In the genomic region with DNA sequence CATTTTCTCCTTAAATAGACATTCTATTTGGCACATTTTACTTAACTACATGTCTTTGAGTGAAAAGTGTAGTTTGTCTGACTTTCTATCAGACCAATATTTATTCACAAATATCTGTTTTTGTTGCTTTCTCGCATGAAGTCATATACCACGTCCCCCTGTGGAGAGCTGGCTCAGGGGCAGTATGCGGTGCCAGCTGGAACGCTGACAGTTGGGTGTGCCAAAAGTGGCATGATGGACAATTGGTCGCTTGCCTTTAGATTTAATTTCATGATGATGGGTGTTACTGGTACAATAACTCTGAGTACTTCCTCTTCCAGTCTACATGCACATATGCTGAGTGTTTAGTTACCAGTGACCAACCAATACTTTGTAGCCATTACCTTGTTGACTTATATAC, we compare ENCODE assay signal across 18 mouse cellular contexts.
A peak's percentile ranks its signal among the peaks of the same experiment; 100 is the strongest.
DNase-seq lines count a peak whose midpoint lies in the region; ATAC-seq and TF ChIP-seq lines count a peak whose summit lies in the region.
"Had no signal": no experiment of that assay in that cellular context is flagged by ENCODE, and none has a peak within 500 bp of the region (broad histone marks: within the 10 kb centered on the region; RNA-seq: fewer than 3 reads in every experiment).

No protein-coding gene starts in this region.

- H3K36me3 ChIP-seq in forebrain, embryonic 15.5 days: no peaks in the 10 kb centered on the region
- no peaks in the 10 kb centered on the region for H3K36me3 ChIP-seq in forebrain, embryonic 10.5 days (replicated peaks)
- no peaks in the 10 kb centered on the region for H3K36me3 ChIP-seq in neural tube, embryonic 11.5 days (ENCODE audit: control insufficient read depth, insufficient read depth, low read length)
- no peaks in the 10 kb centered on the region for H3K36me3 ChIP-seq in forebrain, embryonic 16.5 days (ENCODE audit: control insufficient read depth, insufficient read depth)
- H3K36me3 ChIP-seq: heart, embryonic 15.5 days; hindbrain, embryonic 10.5 days; intestine, embryonic 15.5 days; limb, embryonic 13.5 days; liver, embryonic 15.5 days had no signal

- TF ChIP-seq POLR2A in cerebellum, adult 2 months (IDR thresholded peaks at IDR 0.05; ENCODE audit: borderline replicate concordance, insufficient read depth, low read length): no peak

- H3K4me2 ChIP-seq in forebrain, embryonic 15.5 days (replicated peaks): no peak overlapping the region
- H3K4me2 ChIP-seq in neural tube, embryonic 11.5 days (ENCODE audit: low read depth): no peak overlapping the region
- H3K4me2 ChIP-seq in forebrain, embryonic 16.5 days (ENCODE audit: low read length): no peak overlapping the region
- H3K4me2 ChIP-seq: heart, embryonic 15.5 days; intestine, embryonic 15.5 days; limb, embryonic 13.5 days; liver, embryonic 15.5 days had no signal

- no peak overlapping the region for H3K4me3 ChIP-seq in forebrain, embryonic 15.5 days
- no peak overlapping the region for H3K4me3 ChIP-seq in forebrain, embryonic 10.5 days
- no peak overlapping the region for H3K4me3 ChIP-seq in neural tube, embryonic 11.5 days (ENCODE audit: low read depth, low read length)
- H3K4me3 ChIP-seq in cerebellum, adult 2 months (replicated peaks; ENCODE audit: insufficient read depth, low read depth, low read length): no peak overlapping the region
- no peak overlapping the region for H3K4me3 ChIP-seq in forebrain, embryonic 16.5 days (replicated peaks; ENCODE audit: low read length)
- H3K4me3 ChIP-seq: heart, adult 2 months; heart, embryonic 15.5 days; hindbrain, embryonic 10.5 days; intestine, embryonic 15.5 days; left cerebral cortex, adult 2 months; limb, embryonic 13.5 days; liver, embryonic 15.5 days had no signal

- TF ChIP-seq CTCF in cerebellum, adult 2 months (IDR thresholded peaks at IDR 0.05; ENCODE audit: borderline replicate concordance, insufficient read depth, low read depth, low read length): no peak

- DNase-seq in forebrain, embryonic 10.5 days (ENCODE audit: extremely low spot score, low spot score): no peak
- peak; percentile 10 for DNase-seq in neural tube, embryonic 11.5 days (ENCODE audit: low spot score)
- no peak for DNase-seq in neural tube, embryonic 10.5 days (ENCODE audit: extremely low spot score, low spot score)
- peak; percentile 90 to 91 for DNase-seq in cerebellum, adult 2 months
- no peak for DNase-seq in testis, postnatal 10 days (ENCODE audit: low spot score)
- DNase-seq in natural killer cell, adult 2 months (ENCODE audit: low spot score in 2 of 2): no peak
- DNase-seq: adrenal gland, adult 8-10 months; heart, adult 2 months; thymus, adult 18-20 months had no signal

- ATAC-seq in forebrain, embryonic 15.5 days (replicated peaks): peak; percentile 85
- ATAC-seq in neural tube, embryonic 11.5 days (ENCODE audit: insufficient read depth, low FRiP score, low TSS enrichment): no peak
- peak; percentile 88 for ATAC-seq in forebrain, embryonic 16.5 days
- ATAC-seq: intestine, embryonic 15.5 days; lung, postnatal 0 days had no signal

- no peaks in the 10 kb centered on the region for H3K9me3 ChIP-seq in forebrain, embryonic 15.5 days
- H3K9me3 ChIP-seq in forebrain, embryonic 10.5 days: no peaks in the 10 kb centered on the region
- H3K9me3 ChIP-seq in neural tube, embryonic 11.5 days (ENCODE audit: control insufficient read depth, low read length): no peaks in the 10 kb centered on the region
- H3K9me3 ChIP-seq in forebrain, embryonic 16.5 days (ENCODE audit: control insufficient read depth, low read length): no peaks in the 10 kb centered on the region
- H3K9me3 ChIP-seq: heart, embryonic 15.5 days; hindbrain, embryonic 10.5 days; intestine, embryonic 15.5 days; limb, embryonic 13.5 days; liver, embryonic 15.5 days had no signal

- 38% methylated on average over 5 of the region's 5 CpGs for WGBS in forebrain, embryonic 15.5 days
- WGBS in forebrain, embryonic 10.5 days: 89% methylated on average over 5 of the region's 5 CpGs
- WGBS in neural tube, embryonic 11.5 days: 89% methylated on average over 5 of the region's 5 CpGs
- WGBS in cerebellum, adult 2 months: 6% methylated on average over 5 of the region's 5 CpGs
- WGBS in forebrain, embryonic 16.5 days: 39% methylated on average over 5 of the region's 5 CpGs

- peaks cover 10% of the 10 kb centered on the region for H3K4me1 ChIP-seq in forebrain, embryonic 15.5 days
- no peaks in the 10 kb centered on the region for H3K4me1 ChIP-seq in forebrain, embryonic 10.5 days
- H3K4me1 ChIP-seq in neural tube, embryonic 11.5 days (ENCODE audit: control insufficient read depth, insufficient read depth, low read length): no peaks in the 10 kb centered on the region
- H3K4me1 ChIP-seq in cerebellum, adult 2 months (ENCODE audit: control insufficient read depth, insufficient read depth, low read length): peaks cover 4% of the 10 kb centered on the region; the same call in 1 of the 2 replicates
- H3K4me1 ChIP-seq in forebrain, embryonic 16.5 days (replicated peaks; ENCODE audit: control insufficient read depth, insufficient read depth, low read length): peaks cover 4% of the 10 kb centered on the region; the same call in 1 of the 2 replicates
- H3K4me1 ChIP-seq: heart, embryonic 15.5 days; hindbrain, embryonic 10.5 days; intestine, embryonic 15.5 days; limb, embryonic 13.5 days; liver, embryonic 15.5 days had no signal

- no peaks in the 10 kb centered on the region for H3K27me3 ChIP-seq in forebrain, embryonic 15.5 days
- H3K27me3 ChIP-seq in forebrain, embryonic 10.5 days (ENCODE audit: poor library complexity, severe bottlenecking): no peaks in the 10 kb centered on the region
- no peaks in the 10 kb centered on the region for H3K27me3 ChIP-seq in neural tube, embryonic 11.5 days (ENCODE audit: control insufficient read depth, insufficient read depth, low read length)
- H3K27me3 ChIP-seq in cerebellum, adult 2 months (ENCODE audit: control insufficient read depth, insufficient read depth, low read length): no peaks in the 10 kb centered on the region
- no peaks in the 10 kb centered on the region for H3K27me3 ChIP-seq in forebrain, embryonic 16.5 days (replicated peaks; ENCODE audit: control insufficient read depth, insufficient read depth, low read length)
- H3K27me3 ChIP-seq: heart, embryonic 15.5 days; intestine, embryonic 15.5 days; limb, embryonic 13.5 days; liver, embryonic 15.5 days had no signal

- no peak overlapping the region for H3K9ac ChIP-seq in forebrain, embryonic 15.5 days (replicated peaks)
- H3K9ac ChIP-seq in neural tube, embryonic 11.5 days (ENCODE audit: low read length): no peak overlapping the region
- no peak overlapping the region for H3K9ac ChIP-seq in forebrain, embryonic 16.5 days (replicated peaks; ENCODE audit: low read depth, low read length)
- H3K9ac ChIP-seq: heart, embryonic 15.5 days; intestine, embryonic 15.5 days; limb, embryonic 13.5 days; liver, embryonic 15.5 days had no signal

- peak overlapping the region; percentile 16; the same call in 1 of the 2 replicates for H3K27ac ChIP-seq in forebrain, embryonic 15.5 days (replicated peaks)
- no peak overlapping the region for H3K27ac ChIP-seq in forebrain, embryonic 10.5 days
- H3K27ac ChIP-seq in neural tube, embryonic 11.5 days (ENCODE audit: low read depth, low read length): no peak overlapping the region
- no peak overlapping the region; the same call in 1 of the 2 replicates for H3K27ac ChIP-seq in cerebellum, adult 2 months (ENCODE audit: insufficient read depth, low read length)
- H3K27ac ChIP-seq in forebrain, embryonic 16.5 days (ENCODE audit: low read length): peak overlapping the region; percentile 48
- H3K27ac ChIP-seq: heart, adult 2 months; heart, embryonic 15.5 days; hindbrain, embryonic 10.5 days; intestine, embryonic 15.5 days; left cerebral cortex, adult 2 months; limb, embryonic 13.5 days; liver, embryonic 15.5 days had no signal

Comparison
In these comparisons a context has a peak if more than half of its experiments do, and no peak if none do; other contexts are left out.
1. H3K27ac ChIP-seq: peak in forebrain, embryonic 15.5 days (single experiment) and forebrain, embryonic 16.5 days (single experiment); none in forebrain, embryonic 10.5 days (single experiment), neural tube, embryonic 11.5 days (single experiment) and cerebellum, adult 2 months (single experiment).
2. DNase-seq: peak in neural tube, embryonic 11.5 days (single experiment) and cerebellum, adult 2 months (2 of 2); none in forebrain, embryonic 10.5 days (single experiment), neural tube, embryonic 10.5 days (single experiment), testis, postnatal 10 days (single experiment) and natural killer cell, adult 2 months (0 of 2).